In the genomic region with DNA sequence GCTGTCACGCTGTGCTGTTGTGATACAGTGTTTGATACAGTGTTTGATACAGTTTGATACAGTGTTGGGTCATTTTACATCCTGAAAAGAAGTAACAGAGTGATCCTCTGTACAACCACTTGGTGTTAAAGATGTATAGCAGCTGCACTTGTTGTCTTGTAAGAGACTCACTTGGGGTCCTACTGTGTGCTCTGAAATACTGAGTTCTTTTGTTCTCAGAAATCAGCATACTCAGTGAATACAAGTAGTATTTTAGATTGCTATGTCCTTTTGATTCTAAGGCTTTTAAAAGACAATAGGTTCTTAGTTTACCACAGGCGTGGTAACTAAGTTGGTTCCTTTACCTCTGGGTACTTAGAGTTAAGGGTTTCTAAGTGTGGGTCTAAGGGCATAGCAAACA, we compare ENCODE assay signal across 22 mouse cellular contexts.
"Had no signal": no experiment of that assay in that cellular context is flagged by ENCODE, and none has a peak within 500 bp of the region (broad histone marks: within the 10 kb centered on the region; RNA-seq: fewer than 3 reads in every experiment).

No protein-coding gene starts in this region.

- H3K9me3 ChIP-seq: heart, embryonic 10.5 days; heart, embryonic 12.5 days; hindbrain, embryonic 10.5 days; hindbrain, embryonic 12.5 days; intestine, embryonic 15.5 days; limb, embryonic 10.5 days; limb, embryonic 12.5 days; liver, embryonic 13.5 days had no signal

- H3K27ac ChIP-seq: heart, adult 2 months; heart, embryonic 10.5 days; hindbrain, embryonic 10.5 days; hindbrain, embryonic 12.5 days; hindbrain, embryonic 14.5 days; intestine, embryonic 15.5 days; layer of hippocampus, adult 2 months; left cerebral cortex, adult 2 months; limb, embryonic 10.5 days; limb, embryonic 12.5 days; liver, embryonic 13.5 days had no signal

- H3K9ac ChIP-seq: heart, embryonic 12.5 days; hindbrain, embryonic 12.5 days; hindbrain, embryonic 14.5 days; intestine, embryonic 15.5 days; limb, embryonic 12.5 days; liver, embryonic 13.5 days had no signal

- H3K4me3 ChIP-seq: heart, adult 2 months; heart, embryonic 10.5 days; heart, embryonic 12.5 days; hindbrain, embryonic 10.5 days; hindbrain, embryonic 12.5 days; intestine, embryonic 15.5 days; layer of hippocampus, adult 2 months; left cerebral cortex, adult 2 months; limb, embryonic 10.5 days; limb, embryonic 12.5 days; liver, embryonic 13.5 days had no signal

- H3K4me1 ChIP-seq: heart, embryonic 10.5 days; heart, embryonic 12.5 days; hindbrain, embryonic 10.5 days; hindbrain, embryonic 12.5 days; intestine, embryonic 15.5 days; limb, embryonic 10.5 days; limb, embryonic 12.5 days; liver, embryonic 13.5 days had no signal

- DNase-seq: gastrocnemius, postnatal 14 days; gastrocnemius, postnatal 36 days; heart, adult 11 months; heart, adult 2 months; heart, postnatal 10 days; heart, postnatal 4 days; kidney, adult 8-10 months; kidney, postnatal 10 days; kidney, postnatal 25 days; kidney, postnatal 4 days; liver; liver, embryonic 13.5 days had no signal
